Mouse (Mus musculus): Measurements from ENCODE around the gene Gm37240. TPM values are rescaled to one million over a fixed set of nuclear protein-coding genes. Genes with fewer than 3 reads are reported as not detected.

Gene Gm37240
- polyA plus RNA-seq, 1 experiment from 2014 or later = 0.16 TPM

- Histone ChIP-seq H3K27me3 (no peaks in the 10 kb centered on the region), H3K9ac (replicated peaks) (no peak overlapping the region), H3K4me3 (replicated peaks) (no peak overlapping the region), H3K9me3 (no peaks in the 10 kb centered on the region), H3K27ac (no peak overlapping the region), H3K4me2 (replicated peaks) (no peak overlapping the region), H3K4me1 (replicated peaks) (peaks cover 5% of the 10 kb centered on the region; the same call in 1 of the 2 replicates), H3K36me3 (no peaks in the 10 kb centered on the region)
- WGBS = 41% methylated on average over 11 of the region's 11 CpGs
- no peak for ATAC-seq
Measured at GRCm38 (mm10) chr3:84639767-84640500, 1247.4 kb downstream of the Gm37240 start.

- 84% methylated on average over 4 of the region's 4 CpGs for WGBS
- no peak overlapping the region for H3K27ac ChIP-seq
- H3K4me2 ChIP-seq (replicated peaks) = no peak overlapping the region
- no peak overlapping the region for H3K4me3 ChIP-seq (replicated peaks)
- H3K36me3 ChIP-seq = no peaks in the 10 kb centered on the region
- no peaks in the 10 kb centered on the region for H3K9me3 ChIP-seq
- ATAC-seq = no peak
- no peaks in the 10 kb centered on the region for H3K27me3 ChIP-seq
- no peak overlapping the region for H3K9ac ChIP-seq (replicated peaks)
- peaks cover 5% of the 10 kb centered on the region; the same call in 1 of the 2 replicates for H3K4me1 ChIP-seq (replicated peaks)
Measured at GRCm38 (mm10) chr3:84638858-84639257, 1248.5 kb downstream of the Gm37240 start.

GRCm38 (mm10) chr3:84637890-84638578 lies 1249.3 kb downstream of the Gm37240 start:
- Histone ChIP-seq H3K4me1 (replicated peaks) (peaks cover 5% of the 10 kb centered on the region; the same call in 1 of the 2 replicates), H3K4me3 (replicated peaks) (no peak overlapping the region), H3K4me2 (replicated peaks) (no peak overlapping the region), H3K9ac (replicated peaks) (no peak overlapping the region), H3K27ac (no peak overlapping the region), H3K27me3 (no peaks in the 10 kb centered on the region), H3K9me3 (no peaks in the 10 kb centered on the region), H3K36me3 (no peaks in the 10 kb centered on the region)
- 79% methylated on average over 12 of the region's 12 CpGs for WGBS
- ATAC-seq = no peak

GRCm38 (mm10) chr3:84637095-84637494 lies 1250.2 kb downstream of the Gm37240 start:
- Histone ChIP-seq H3K4me1 (replicated peaks) (peaks cover 5% of the 10 kb centered on the region; the same call in 1 of the 2 replicates), H3K27me3 (no peaks in the 10 kb centered on the region), H3K36me3 (no peaks in the 10 kb centered on the region), H3K4me2 (replicated peaks) (no peak overlapping the region), H3K9ac (replicated peaks) (no peak overlapping the region), H3K27ac (no peak overlapping the region), H3K9me3 (no peaks in the 10 kb centered on the region), H3K4me3 (replicated peaks) (no peak overlapping the region)
- ATAC-seq = no peak
- WGBS = 87% methylated on average over 6 of the region's 6 CpGs

- H3K27ac ChIP-seq = no peak overlapping the region
- no peak overlapping the region for H3K4me2 ChIP-seq (replicated peaks)
- no peaks in the 10 kb centered on the region for H3K36me3 ChIP-seq
- H3K27me3 ChIP-seq = no peaks in the 10 kb centered on the region
- ATAC-seq = no peak
- H3K9ac ChIP-seq (replicated peaks) = no peak overlapping the region
- no peaks in the 10 kb centered on the region for H3K4me1 ChIP-seq (replicated peaks)
- H3K4me3 ChIP-seq (replicated peaks) = no peak overlapping the region
- WGBS = 95% methylated on average over 9 of the region's 9 CpGs
- H3K9me3 ChIP-seq = no peaks in the 10 kb centered on the region
Measured at GRCm38 (mm10) chr3:84631586-84631985, 1255.7 kb downstream of the Gm37240 start.

- ATAC-seq = no peak
- no peak overlapping the region for H3K4me3 ChIP-seq (replicated peaks)
- no peak overlapping the region for H3K9ac ChIP-seq (replicated peaks)
- peaks cover 5% of the 10 kb centered on the region; the same call in 1 of the 2 replicates for H3K9me3 ChIP-seq
- H3K4me1 ChIP-seq (replicated peaks) = no peaks in the 10 kb centered on the region
- no peak overlapping the region for H3K4me2 ChIP-seq (replicated peaks)
- H3K27me3 ChIP-seq = no peaks in the 10 kb centered on the region
- WGBS = 71% methylated on average over 3 of the region's 3 CpGs
- H3K27ac ChIP-seq = no peak overlapping the region
- no peaks in the 10 kb centered on the region for H3K36me3 ChIP-seq
Measured at GRCm38 (mm10) chr3:84622026-84622425, 1265.3 kb downstream of the Gm37240 start.

GRCm38 (mm10) chr3:84619725-84620124 lies 1267.6 kb downstream of the Gm37240 start:
- Histone ChIP-seq H3K9ac (replicated peaks) (no peak overlapping the region), H3K4me1 (replicated peaks) (no peaks in the 10 kb centered on the region), H3K4me2 (replicated peaks) (no peak overlapping the region), H3K4me3 (replicated peaks) (no peak overlapping the region), H3K36me3 (no peaks in the 10 kb centered on the region), H3K27ac (no peak overlapping the region), H3K27me3 (no peaks in the 10 kb centered on the region), H3K9me3 (peaks cover 5% of the 10 kb centered on the region; the same call in 1 of the 2 replicates)
- no peak for ATAC-seq
- 93% methylated on average over 6 of the region's 6 CpGs for WGBS

GRCm38 (mm10) chr3:84619056-84619455 lies 1268.3 kb downstream of the Gm37240 start:
- Histone ChIP-seq H3K27me3 (no peaks in the 10 kb centered on the region), H3K9ac (replicated peaks) (no peak overlapping the region), H3K4me3 (replicated peaks) (no peak overlapping the region), H3K27ac (no peak overlapping the region), H3K4me2 (replicated peaks) (no peak overlapping the region), H3K36me3 (no peaks in the 10 kb centered on the region), H3K9me3 (peaks cover 5% of the 10 kb centered on the region; the same call in 1 of the 2 replicates), H3K4me1 (replicated peaks) (no peaks in the 10 kb centered on the region)
- 96% methylated on average over 7 of the region's 7 CpGs for WGBS
- ATAC-seq = no peak

- H3K9me3 ChIP-seq = peaks cover 5% of the 10 kb centered on the region; the same call in 1 of the 2 replicates
- H3K27me3 ChIP-seq = no peaks in the 10 kb centered on the region
- ATAC-seq = no peak
- H3K36me3 ChIP-seq = no peaks in the 10 kb centered on the region
- no peak overlapping the region for H3K4me3 ChIP-seq (replicated peaks)
- no peak overlapping the region for H3K9ac ChIP-seq (replicated peaks)
- no peaks in the 10 kb centered on the region for H3K4me1 ChIP-seq (replicated peaks)
- no peak overlapping the region for H3K4me2 ChIP-seq (replicated peaks)
- 84% methylated on average over 2 of the region's 2 CpGs for WGBS
- no peak overlapping the region for H3K27ac ChIP-seq
Measured at GRCm38 (mm10) chr3:84618627-84619026, 1268.7 kb downstream of the Gm37240 start.

- H3K4me1 ChIP-seq (replicated peaks) = no peaks in the 10 kb centered on the region
- ATAC-seq = no peak
- WGBS = 29% methylated on average over 7 of the region's 7 CpGs
- H3K9me3 ChIP-seq = peaks cover 5% of the 10 kb centered on the region; the same call in 1 of the 2 replicates
- no peak overlapping the region for H3K4me2 ChIP-seq (replicated peaks)
- H3K36me3 ChIP-seq = no peaks in the 10 kb centered on the region
- H3K9ac ChIP-seq (replicated peaks) = no peak overlapping the region
- no peak overlapping the region for H3K27ac ChIP-seq
- H3K27me3 ChIP-seq = no peaks in the 10 kb centered on the region
- no peak overlapping the region for H3K4me3 ChIP-seq (replicated peaks)
Measured at GRCm38 (mm10) chr3:84615856-84616225, 1271.5 kb downstream of the Gm37240 start.

- 28% methylated on average over 5 of the region's 5 CpGs for WGBS
- no peaks in the 10 kb centered on the region for H3K4me1 ChIP-seq (replicated peaks)
- H3K4me3 ChIP-seq (replicated peaks) = no peak overlapping the region
- H3K36me3 ChIP-seq = no peaks in the 10 kb centered on the region
- no peak overlapping the region for H3K27ac ChIP-seq
- peak; percentile 37; the same call in 1 of the 2 replicates for ATAC-seq
- H3K9ac ChIP-seq (replicated peaks) = no peak overlapping the region
- H3K9me3 ChIP-seq = peaks cover 5% of the 10 kb centered on the region; the same call in 1 of the 2 replicates
- no peak overlapping the region for H3K4me2 ChIP-seq (replicated peaks)
- H3K27me3 ChIP-seq = no peaks in the 10 kb centered on the region
Measured at GRCm38 (mm10) chr3:84615050-84615855, 1272.1 kb downstream of the Gm37240 start.

All from midbrain, embryonic 13.5 days (tissue).